Comparison of ENCODE assay signal across 9 mouse cellular contexts in the genomic region with DNA sequence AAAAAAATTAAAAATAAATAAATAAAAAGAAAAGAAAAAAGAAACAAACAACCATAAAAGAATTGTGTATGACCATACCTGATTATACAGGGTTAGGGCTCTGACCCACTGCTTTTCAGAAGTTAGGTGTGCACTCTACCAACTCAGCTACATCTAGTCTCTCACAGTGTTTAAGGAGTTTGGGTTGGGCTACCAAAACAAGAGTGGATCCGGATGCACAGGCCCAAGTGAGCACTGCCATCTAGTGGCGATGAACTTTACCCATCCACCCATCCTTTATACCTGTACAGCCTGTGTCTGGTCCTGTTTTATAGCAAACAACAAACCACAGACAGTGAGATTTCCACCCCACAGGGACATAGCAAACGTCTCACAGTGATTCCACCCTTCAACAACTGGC. TPM values are rescaled to one million over a fixed set of nuclear protein-coding genes. Genes with fewer than 3 reads are reported as not detected.
DNase-seq lines count a peak whose midpoint lies in the region; ATAC-seq and TF ChIP-seq lines count a peak whose summit lies in the region.
"Had no signal": no experiment of that assay in that cellular context is flagged by ENCODE, and none has a peak within 500 bp of the region (broad histone marks: within the 10 kb centered on the region; RNA-seq: fewer than 3 reads in every experiment).

No protein-coding gene starts in this region.

- no peak overlapping the region for H3K27ac ChIP-seq in kidney, embryonic 15.5 days
- no peak overlapping the region for H3K27ac ChIP-seq in limb, embryonic 14.5 days (replicated peaks; ENCODE audit: low read depth, low read length)
- H3K27ac ChIP-seq in midbrain, embryonic 16.5 days (ENCODE audit: low read length) = no peak overlapping the region
- H3K27ac ChIP-seq in spleen, adult 2 months (ENCODE audit: insufficient read depth, low read length) = no peak overlapping the region
- H3K27ac ChIP-seq: stomach, embryonic 15.5 days had no signal

- TF ChIP-seq CTCF in spleen, adult 2 months (IDR thresholded peaks at IDR 0.05; ENCODE audit: extremely low read depth, insufficient read depth, insufficient read length, insufficient replicate concordance) = peak; percentile 86; the same call in 1 of the 2 replicates

- WGBS in kidney, embryonic 15.5 days = 2% methylated on average over 3 of the region's 3 CpGs
- WGBS in limb, embryonic 14.5 days = 2% methylated on average over 3 of the region's 3 CpGs
- 0% methylated on average over 3 of the region's 3 CpGs for WGBS in midbrain, embryonic 16.5 days
- 1% methylated on average over 3 of the region's 3 CpGs for WGBS in spleen, adult 2 months

- no peak overlapping the region for H3K4me3 ChIP-seq in kidney, embryonic 15.5 days (replicated peaks)
- no peak overlapping the region for H3K4me3 ChIP-seq in limb, embryonic 14.5 days (replicated peaks; ENCODE audit: low read length)
- no peak overlapping the region for H3K4me3 ChIP-seq in midbrain, embryonic 16.5 days (ENCODE audit: low read depth, low read length)
- no peak overlapping the region for H3K4me3 ChIP-seq in spleen, adult 2 months (ENCODE audit: extremely low read depth, insufficient read depth, insufficient read length)
- H3K4me3 ChIP-seq: stomach, embryonic 15.5 days had no signal

- H3K4me1 ChIP-seq in kidney, embryonic 15.5 days = peaks cover 8% of the 10 kb centered on the region
- peaks cover 6% of the 10 kb centered on the region for H3K4me1 ChIP-seq in limb, embryonic 14.5 days (ENCODE audit: control insufficient read depth, insufficient read depth, low read length)
- H3K4me1 ChIP-seq in midbrain, embryonic 16.5 days (ENCODE audit: control insufficient read depth, insufficient read depth, low read length) = no peaks in the 10 kb centered on the region
- H3K4me1 ChIP-seq in spleen, adult 2 months (ENCODE audit: control insufficient read depth, insufficient read depth, insufficient read length) = no peaks in the 10 kb centered on the region
- H3K4me1 ChIP-seq: stomach, embryonic 15.5 days had no signal

- no peaks in the 10 kb centered on the region for H3K36me3 ChIP-seq in kidney, embryonic 15.5 days
- no peaks in the 10 kb centered on the region for H3K36me3 ChIP-seq in limb, embryonic 14.5 days (ENCODE audit: control insufficient read depth, insufficient read depth, low read length)
- H3K36me3 ChIP-seq in midbrain, embryonic 16.5 days (ENCODE audit: control insufficient read depth, insufficient read depth, low read length) = no peaks in the 10 kb centered on the region
- H3K36me3 ChIP-seq in spleen, adult 2 months (ENCODE audit: control insufficient read depth, insufficient read depth, low read length) = no peaks in the 10 kb centered on the region
- H3K36me3 ChIP-seq: stomach, embryonic 15.5 days had no signal

- peak; percentile 69 for DNase-seq in 416B (ENCODE audit: low read depth)
- peak; percentile 74 for DNase-seq in adrenal gland, adult 2 months
- DNase-seq in embryo, embryonic 11 days = peak; percentile 80
- peak; percentile 75 for DNase-seq in heart, adult 8-10 months (ENCODE audit: low spot score)
- peak; percentile 73 for DNase-seq in limb, embryonic 14.5 days (ENCODE audit: low spot score)
- DNase-seq in spleen, adult 2 months (ENCODE audit: low read depth in 1 of 2, low spot score in 2 of 2) = peak; percentile 64 to 77

- no peak overlapping the region for H3K4me2 ChIP-seq in kidney, embryonic 15.5 days
- H3K4me2 ChIP-seq in limb, embryonic 14.5 days (replicated peaks; ENCODE audit: low read depth, low read length, severe bottlenecking) = no peak overlapping the region
- no peak overlapping the region for H3K4me2 ChIP-seq in midbrain, embryonic 16.5 days (ENCODE audit: low read length)
- H3K4me2 ChIP-seq: stomach, embryonic 15.5 days had no signal

- ATAC-seq in kidney, embryonic 15.5 days (replicated peaks; ENCODE audit: low FRiP score) = peak; percentile 64; the same call in 1 of the 2 replicates
- ATAC-seq in limb, embryonic 14.5 days (ENCODE audit: low FRiP score, low read depth) = peak; percentile 76
- ATAC-seq in midbrain, embryonic 16.5 days = peak; percentile 68

- no peaks in the 10 kb centered on the region for H3K27me3 ChIP-seq in kidney, embryonic 15.5 days
- H3K27me3 ChIP-seq in limb, embryonic 14.5 days (ENCODE audit: control insufficient read depth, insufficient read depth, low read length) = no peaks in the 10 kb centered on the region
- no peaks in the 10 kb centered on the region for H3K27me3 ChIP-seq in midbrain, embryonic 16.5 days (ENCODE audit: control insufficient read depth, insufficient read depth, low read depth, low read length)
- H3K27me3 ChIP-seq in spleen, adult 2 months (ENCODE audit: control insufficient read depth, insufficient read depth, low read length) = no peaks in the 10 kb centered on the region
- H3K27me3 ChIP-seq: stomach, embryonic 15.5 days had no signal

- H3K9me3 ChIP-seq in kidney, embryonic 15.5 days (replicated peaks) = no peaks in the 10 kb centered on the region
- H3K9me3 ChIP-seq in limb, embryonic 14.5 days (ENCODE audit: control insufficient read depth, low read length) = no peaks in the 10 kb centered on the region
- no peaks in the 10 kb centered on the region for H3K9me3 ChIP-seq in midbrain, embryonic 16.5 days (replicated peaks; ENCODE audit: control insufficient read depth, low read length, poor library complexity, severe bottlenecking)
- H3K9me3 ChIP-seq: stomach, embryonic 15.5 days had no signal

- no peak for TF ChIP-seq POLR2A in limb, embryonic 14.5 days (IDR thresholded peaks at IDR 0.05; ENCODE audit: borderline replicate concordance, extremely low read depth, insufficient read depth, insufficient read length)
- no peak for TF ChIP-seq POLR2A in spleen, adult 2 months (IDR thresholded peaks at IDR 0.05; ENCODE audit: low read depth, low read length)

- no peak overlapping the region for H3K9ac ChIP-seq in kidney, embryonic 15.5 days
- H3K9ac ChIP-seq in limb, embryonic 14.5 days (ENCODE audit: low read depth, low read length, severe bottlenecking) = no peak overlapping the region
- H3K9ac ChIP-seq in midbrain, embryonic 16.5 days (ENCODE audit: low read depth, low read length) = no peak overlapping the region
- H3K9ac ChIP-seq: stomach, embryonic 15.5 days had no signal

RNA-seq across cellular contexts. Expression of a gene that starts 24.5 kb away (rescaled TPM):
- 10 to 100 TPM; 17.3 to 26.1 TPM for total RNA-seq in adrenal gland, adult 2 months (2021)
- polyA plus RNA-seq in adrenal gland, adult 2 months (2012; rRNA removed) = 3.1 and 3.7 TPM in 2 replicates
- 10 to 100 TPM in 3 of 4 experiments, 1 to 10 TPM in 1; 8.0 to 11.3 (median 10.9) TPM for total RNA-seq in heart, adult 8-10 months (2022)
- 6.6 and 7.9 TPM in 2 replicates for polyA plus RNA-seq in kidney, embryonic 15.5 days (2015; fragmentation: Nextera tagmentation; extraction: Ambion mirVana)
- polyA plus RNA-seq in limb, embryonic 14.5 days (2012; rRNA removed) = 16.1 and 16.9 TPM in 2 replicates
- polyA plus RNA-seq in limb, embryonic 14.5 days (2014; fragmentation: Nextera tagmentation; extraction: Ambion mirVana) = 10.3 and 13.2 TPM in 2 replicates
- 1.5 and 1.8 TPM in 2 replicates for polyA plus RNA-seq in midbrain, embryonic 16.5 days (2015; fragmentation: Nextera tagmentation; extraction: Ambion mirVana)
- 44.9 and 45.8 TPM in 2 replicates for polyA plus RNA-seq in spleen, adult 2 months (2012; rRNA removed)
